Mouse (Mus musculus) layer of hippocampus, postnatal 10 days (tissue): Measurements from ENCODE around the gene Mpig6b. TPM values are rescaled to one million over a fixed set of nuclear protein-coding genes. Genes with fewer than 3 reads are reported as not detected.
A peak's percentile ranks its signal among the peaks of the same experiment; 100 is the strongest.

Source experiments
- DNase-seq, 2 experiments: peaks; one replicate each; pipeline ENCODE4 v3.0.0; 2021; ENCODE audit warnings: low spot score in 2 of 2
- long read RNA-seq: library from polyadenylated mRNA; stranded (forward); transcript quantifications from one replicate; pipeline ENCODE4 v2.0.0, GENCODE M21; 2023
- total RNA-seq, 2 experiments: library from RNA; stranded (reverse); gene quantifications; 2 replicates each; pipeline ENCODE4 v1.2.3; 2021

The Mpig6b gene
- total RNA-seq, result not detected
- long read RNA-seq, partial matches to known transcripts, result 0 of 1 reads
- long read RNA-seq, other reads (novel, unspliced or antisense), result 1 of 1 reads

DNA sequence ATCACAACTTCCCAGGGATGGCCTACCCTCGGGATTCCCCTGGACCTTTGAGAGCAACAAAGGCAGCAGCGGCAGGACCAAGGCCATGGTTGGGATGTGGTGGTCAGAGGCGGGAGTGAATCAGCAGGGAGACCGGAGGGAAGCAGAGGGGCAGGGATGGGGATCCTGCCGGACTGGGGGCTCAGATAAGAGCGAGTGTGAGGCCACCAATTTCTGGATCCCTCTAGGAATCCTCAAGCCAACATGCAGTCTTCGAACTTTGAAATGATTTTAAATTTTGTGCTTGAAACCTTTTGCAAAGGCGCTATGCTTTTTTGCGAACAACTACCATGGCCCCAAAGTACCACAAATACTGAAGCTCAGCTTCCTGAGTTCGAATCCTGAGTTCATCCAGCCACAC, at the start of gene Mpig6b:
Gene Mpig6b, minus strand, starts transcription at position 101 of the 400 bp plus-strand sequence.
- no peak for DNase-seq

DNA sequence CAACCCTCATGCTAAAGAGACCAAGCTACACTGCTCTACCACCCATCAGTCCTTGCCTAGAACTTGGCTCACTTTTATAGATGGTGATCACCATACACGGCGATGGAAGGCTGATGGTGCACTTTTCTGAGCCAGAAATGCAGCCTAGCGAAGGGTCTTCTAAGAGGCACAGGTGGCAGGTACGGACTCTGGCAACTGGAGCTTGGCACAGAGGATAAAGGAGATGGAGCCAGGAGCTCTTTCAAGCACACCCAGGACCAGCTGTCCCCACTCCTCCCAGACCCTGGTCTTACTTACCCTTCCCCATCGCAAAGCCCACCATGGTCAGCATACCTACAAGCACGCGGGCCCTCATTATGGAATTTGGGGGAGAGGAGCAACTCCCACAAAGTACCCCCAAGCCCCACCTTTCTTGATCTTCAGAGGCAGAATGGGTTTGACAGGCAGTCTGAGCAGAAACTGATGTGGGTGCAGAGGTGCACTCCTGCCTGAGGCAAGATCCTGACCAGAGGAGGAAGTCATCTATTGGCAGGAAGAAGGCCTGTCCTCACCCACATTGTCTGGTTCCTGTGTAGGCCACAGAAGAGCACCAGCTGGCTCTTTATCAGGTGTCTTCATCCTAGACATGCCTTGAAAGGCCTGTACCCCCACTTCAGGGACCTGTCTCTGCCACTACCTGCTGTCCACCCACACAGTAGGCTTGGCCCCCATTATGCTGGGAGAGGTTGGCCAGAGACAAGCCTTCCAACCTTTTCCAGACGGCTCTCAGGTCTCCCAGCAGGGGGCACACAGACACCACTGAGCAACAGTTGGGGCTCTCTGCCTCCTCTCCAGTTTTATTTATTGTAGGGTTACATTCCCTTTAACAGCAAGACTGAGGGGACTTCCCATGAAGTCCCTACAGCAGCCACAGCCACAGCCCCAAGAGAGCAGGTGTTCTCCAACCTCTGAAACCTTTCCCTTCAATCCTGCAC, 49.3 kb upstream of the Mpig6b start, which contains the start of gene Ly6g5b:
Gene Ly6g5b, minus strand, starts transcription at position 383 of the 974 bp plus-strand sequence.
- DNase-seq, result peak in 1 of 2 experiments; percentile 43

DNA sequence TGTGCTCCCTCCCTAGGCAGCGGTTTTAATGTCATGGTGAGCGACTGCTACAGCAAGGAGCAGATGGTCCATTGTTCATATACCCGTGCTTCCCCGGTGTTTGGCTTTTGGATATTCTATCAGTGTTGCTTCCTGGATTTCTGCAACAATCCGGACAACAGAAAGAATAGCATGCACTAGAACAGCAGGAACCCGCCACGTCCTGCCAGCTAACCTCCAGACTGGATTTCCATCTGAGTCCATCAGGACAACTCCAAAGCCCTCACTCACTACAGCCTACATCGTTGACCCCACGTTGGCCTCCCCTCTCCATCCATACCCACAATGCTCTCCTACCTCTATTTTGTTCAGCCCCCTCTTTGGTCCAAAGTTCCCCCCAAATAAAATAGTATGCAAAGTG, 45.8 kb upstream of the Mpig6b start:
- DNase-seq, result no peak

DNA sequence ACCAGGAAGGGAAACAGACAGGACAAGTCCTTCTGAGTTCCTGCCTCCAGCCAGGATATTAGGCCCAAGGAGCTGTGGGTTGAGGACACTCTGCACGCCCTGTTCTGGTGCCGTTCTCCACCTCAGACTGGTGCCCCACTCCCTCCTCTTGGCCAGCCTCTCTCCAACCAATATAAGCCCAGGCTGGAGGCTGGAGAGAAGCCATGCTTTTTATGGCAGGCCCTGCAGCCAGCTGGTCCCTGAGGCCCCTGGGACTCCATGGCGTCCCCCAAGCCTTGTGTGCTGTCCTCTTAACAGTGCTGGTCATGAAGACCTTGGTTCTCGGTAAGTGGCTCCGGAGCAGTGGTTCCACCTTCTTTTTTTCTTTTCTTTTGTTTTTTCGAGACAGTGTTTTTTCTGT, 42.1 kb upstream of the Mpig6b start, which contains the start of gene Ly6g5c:
Gene Ly6g5c, plus strand, starts transcription at position 183 of the 400 bp plus-strand sequence.
- DNase-seq, result no peak

DNA sequence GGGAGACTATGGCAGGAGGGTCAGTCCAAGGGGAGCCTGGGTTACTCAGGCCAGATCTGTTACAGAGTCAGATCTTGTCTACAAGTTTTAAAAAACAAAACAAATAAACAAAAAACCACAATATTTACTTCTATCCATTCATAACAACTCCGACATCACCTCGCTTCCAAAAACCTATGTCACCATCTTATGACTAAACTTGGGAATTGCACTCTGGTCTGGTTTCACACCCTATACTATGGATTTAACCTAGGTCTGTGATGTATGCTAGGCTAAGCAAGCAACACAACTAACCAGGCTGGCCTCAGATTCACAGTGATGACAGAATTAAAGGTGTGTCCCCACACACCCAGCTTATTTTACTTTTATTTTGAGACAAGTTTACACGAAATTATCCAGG, 40.5 kb upstream of the Mpig6b start:
- no peak for DNase-seq

DNA sequence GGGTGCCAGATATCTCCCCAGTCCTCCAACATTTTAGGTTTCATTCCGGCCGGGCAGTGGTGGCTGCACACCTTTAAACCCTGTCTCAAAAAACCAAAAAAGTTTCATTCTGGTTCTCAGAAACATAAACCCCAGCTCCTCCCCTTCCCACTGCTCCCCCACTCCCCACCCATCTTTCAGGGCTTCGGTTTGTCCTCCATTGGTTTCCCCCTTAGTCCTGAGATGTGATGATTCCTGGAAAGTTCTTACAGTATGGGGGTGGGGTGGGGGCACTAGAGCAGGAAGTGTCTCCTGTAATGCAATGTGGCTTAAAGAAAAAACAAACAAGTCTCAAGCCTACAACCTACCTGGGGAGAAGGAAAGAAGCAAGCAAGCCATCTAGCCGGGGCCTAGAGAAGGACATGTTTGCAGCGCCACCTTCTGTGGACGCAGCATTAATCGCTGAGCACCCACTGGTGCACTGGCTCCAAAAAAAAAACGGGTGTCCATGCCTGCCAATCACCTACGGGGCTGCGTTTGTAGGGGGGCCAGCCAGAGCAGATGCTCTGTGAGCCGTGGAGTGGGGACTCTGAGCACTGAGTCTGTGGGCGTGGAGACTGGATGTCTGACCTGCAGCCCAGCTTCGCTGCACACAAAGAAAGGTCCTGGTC, 39.9 kb upstream of the Mpig6b start:
- DNase-seq, result peak; percentile 39 to 58

DNA sequence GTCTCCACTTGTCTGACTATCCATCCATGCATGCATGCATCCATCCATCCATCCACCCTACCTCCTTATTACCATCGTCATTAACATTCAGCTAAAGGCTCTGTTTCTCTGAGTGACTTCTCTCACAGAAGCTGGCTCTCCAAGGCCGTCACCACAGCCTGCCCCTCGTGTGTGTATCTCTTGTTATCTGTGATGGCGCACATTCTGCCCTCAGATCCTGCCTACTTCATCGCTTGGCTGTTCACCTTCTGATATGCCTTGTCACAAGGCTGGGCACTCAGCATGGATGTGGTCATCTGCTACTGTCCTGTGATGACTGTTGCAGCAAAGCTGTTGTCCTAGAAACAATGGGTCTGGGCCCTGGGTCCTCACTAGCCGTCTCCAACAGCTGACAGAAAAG, 38.8 kb upstream of the Mpig6b start:
- no peak for DNase-seq

DNA sequence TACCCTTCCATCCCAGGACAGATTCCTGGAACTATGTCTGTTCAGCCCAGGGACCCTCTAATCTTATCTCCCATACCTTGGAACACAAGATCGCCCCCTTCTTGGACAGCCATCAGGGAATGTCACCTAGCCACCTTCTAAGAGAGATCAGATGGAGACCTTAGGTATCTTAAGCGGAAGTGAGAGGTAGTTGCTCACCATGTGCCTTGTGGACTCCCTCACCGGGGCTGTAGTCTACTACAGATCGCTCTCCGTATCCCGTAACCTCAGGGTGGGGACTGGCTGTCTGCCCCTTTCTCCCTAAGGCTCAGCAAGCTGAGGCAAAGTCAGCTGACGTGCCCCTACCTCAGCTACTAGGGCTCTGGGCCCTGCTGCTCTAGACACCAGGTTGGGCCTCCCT, 38.1 kb upstream of the Mpig6b start:
- DNase-seq, result no peak

DNA sequence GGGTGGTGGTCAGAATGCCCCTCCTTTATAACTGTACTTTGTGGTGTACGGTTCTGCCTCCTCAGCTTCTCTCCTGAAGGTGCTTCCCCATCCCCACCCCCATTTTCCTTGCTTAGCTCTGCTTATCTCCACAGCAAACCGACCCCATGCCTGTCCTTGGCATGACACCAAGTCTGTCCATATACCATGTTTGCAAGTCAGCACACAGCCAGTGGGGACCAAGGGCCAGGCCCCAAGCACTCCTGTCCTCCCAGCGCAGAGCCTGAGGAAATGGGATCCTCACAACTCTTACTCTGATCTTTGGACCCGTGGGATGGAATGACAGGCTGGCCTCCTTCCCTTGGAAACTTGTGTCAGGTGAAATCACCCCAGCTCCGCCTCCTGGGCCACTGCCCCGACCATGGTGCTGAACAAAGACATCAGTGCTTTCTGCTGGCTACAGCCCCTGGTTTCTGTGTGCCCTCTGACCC, 37.3 kb upstream of the Mpig6b start:
- no peak for DNase-seq

DNA sequence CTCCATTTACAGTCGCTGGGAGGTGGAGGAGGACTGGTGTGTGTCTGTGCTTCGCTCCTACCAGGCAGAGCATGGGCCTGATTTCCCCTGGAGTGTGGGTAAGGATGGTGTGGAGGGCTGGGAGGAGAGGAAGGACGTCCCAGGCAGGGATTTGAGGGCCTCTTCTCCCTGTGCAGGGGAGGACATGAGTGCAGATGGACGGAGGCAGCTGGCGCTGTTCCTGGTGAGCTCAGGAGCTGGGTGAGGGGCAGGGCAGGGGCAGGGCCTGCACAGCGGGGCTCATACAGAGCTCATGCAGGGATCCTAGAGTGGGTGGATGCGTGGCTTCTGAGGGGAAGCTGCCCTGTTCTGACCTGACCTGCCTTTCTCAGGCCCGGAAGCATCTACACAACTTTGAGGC, 36.3 kb upstream of the Mpig6b start:
- DNase-seq, result no peak

DNA sequence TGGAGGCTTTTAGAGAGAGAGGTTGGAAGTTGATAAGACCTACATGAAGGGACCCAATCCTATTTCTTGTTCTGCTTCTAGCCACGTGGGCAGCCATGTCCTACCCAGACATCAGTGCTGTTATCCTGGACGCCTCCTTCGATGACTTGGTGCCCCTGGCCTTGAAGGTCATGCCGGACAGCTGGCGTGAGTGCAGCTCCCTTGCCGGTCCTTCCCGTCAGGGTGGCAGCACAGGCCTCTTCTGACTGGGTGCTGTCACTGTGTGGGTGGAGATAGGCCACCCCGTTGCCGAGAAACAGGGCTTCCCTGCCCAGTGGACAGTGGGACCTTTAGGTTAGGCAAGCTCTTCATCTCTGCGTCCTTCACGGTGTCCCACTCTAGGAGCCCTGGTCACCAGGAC, 35.2 kb upstream of the Mpig6b start:
- DNase-seq, result no peak

DNA sequence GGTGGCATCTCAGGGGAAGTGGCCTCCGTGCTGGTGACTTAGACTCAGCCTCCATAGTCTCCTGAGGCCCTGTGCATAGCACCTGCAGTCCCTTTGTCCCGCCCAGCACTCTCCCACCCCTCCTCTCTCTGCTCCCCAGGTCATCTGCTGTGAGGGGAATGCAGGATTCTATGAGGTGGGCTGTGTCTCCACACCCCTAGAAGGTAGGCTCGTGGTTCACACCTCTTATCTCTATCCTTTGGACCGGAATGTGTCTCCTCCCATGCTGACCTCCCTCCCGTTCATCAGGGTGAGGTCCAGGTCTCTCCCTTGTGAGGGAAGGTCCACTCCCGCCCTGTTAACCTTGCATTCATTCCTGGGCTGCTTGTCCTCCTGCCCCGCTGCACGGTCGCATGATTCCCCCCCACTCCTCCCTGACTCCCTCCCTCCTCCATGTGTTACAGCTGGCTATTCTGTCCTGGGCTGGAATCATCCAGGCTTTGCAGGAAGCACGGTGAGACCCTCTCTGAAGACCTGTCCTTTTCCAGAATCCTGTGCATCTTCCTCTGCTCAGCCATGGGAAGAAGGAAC, 34.3 kb upstream of the Mpig6b start:
- DNase-seq, result no peak

DNA sequence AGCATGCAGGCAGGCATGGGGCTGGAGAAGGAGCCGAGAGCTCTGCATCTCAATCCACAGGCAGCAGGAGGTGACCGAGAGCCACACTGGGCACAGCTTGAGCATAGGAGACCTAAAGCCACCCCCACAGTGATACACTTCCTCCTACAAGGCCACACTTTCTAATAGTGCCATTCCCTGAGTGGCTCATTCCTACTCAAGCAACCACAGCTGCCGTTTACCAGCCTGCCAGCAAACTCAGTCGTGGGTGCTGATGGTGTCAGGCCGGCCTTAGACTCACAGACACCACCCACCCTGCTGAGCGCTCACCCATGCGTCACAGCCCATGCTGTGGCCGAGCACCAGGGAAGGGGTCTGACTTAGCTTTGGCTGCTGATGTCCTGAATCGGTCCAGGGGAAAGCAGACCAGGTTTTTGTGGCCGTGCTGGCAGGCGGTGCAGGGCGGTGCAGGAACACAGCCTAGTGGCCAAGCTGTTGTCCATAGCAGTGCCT, 31.2 kb upstream of the Mpig6b start:
- DNase-seq, result peak in 1 of 2 experiments; percentile 51

DNA sequence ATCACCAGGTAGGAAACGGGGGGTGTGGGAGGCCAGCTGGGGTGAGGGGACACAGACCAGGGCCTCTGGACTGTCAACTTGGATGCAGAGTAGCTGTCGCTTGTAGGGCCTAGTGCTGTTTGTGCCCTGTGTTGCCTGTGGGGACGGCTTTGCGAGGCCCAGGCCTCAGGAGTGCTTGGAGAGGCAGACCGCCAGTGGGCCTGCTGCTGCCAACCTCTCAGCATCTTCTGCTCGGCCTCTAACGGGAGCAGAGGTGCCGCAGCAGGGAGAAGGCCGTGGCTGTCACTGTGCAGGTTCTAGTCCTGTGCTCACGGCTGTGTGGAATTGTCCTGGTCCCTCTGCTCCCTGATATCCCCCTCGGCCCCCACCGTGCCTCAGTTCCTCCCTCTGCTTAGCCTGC, 30.6 kb upstream of the Mpig6b start:
- no peak for DNase-seq

DNA sequence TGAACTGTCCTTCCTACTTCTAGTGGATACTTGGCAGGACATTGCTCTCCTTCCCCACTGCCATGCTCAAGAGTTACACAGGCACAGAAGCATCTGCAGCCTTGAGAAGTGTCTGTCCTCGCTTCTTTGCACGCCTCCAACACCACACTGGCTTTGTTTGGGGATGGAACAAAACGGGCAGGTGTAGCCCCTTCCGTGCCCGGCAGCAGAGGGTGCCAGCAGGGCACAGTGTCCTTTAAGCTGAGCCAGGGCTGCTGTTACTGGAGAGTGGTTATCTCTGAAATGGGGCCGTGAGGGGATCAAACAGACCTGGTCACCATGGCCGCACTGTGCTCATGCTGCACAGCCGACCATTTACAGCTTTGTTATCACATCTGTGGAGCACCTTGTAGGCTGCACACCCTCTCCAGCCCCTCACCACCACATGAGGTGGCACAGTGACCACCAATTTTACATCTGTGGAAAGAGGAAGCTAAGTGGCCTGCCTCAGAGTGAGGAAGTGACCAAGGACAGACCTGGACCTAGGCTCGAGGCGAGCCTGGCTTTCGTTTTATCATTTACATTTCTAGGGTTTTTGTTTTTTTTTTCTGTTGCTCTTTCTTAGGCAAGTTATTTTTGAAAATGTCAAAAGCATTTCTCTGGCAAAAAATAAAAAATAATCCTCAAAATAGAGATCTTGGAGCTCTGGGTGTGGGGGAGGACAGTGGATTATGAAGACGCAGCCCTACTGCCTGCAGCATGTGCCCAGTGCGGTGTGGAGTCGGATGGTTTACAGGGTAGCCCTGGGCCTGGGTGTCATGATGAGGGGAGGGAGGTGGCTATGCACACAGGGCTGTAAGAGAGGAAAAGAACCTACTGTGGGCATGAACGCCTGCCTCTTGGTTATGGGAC, 28.7 kb upstream of the Mpig6b start:
- DNase-seq, result no peak

DNA sequence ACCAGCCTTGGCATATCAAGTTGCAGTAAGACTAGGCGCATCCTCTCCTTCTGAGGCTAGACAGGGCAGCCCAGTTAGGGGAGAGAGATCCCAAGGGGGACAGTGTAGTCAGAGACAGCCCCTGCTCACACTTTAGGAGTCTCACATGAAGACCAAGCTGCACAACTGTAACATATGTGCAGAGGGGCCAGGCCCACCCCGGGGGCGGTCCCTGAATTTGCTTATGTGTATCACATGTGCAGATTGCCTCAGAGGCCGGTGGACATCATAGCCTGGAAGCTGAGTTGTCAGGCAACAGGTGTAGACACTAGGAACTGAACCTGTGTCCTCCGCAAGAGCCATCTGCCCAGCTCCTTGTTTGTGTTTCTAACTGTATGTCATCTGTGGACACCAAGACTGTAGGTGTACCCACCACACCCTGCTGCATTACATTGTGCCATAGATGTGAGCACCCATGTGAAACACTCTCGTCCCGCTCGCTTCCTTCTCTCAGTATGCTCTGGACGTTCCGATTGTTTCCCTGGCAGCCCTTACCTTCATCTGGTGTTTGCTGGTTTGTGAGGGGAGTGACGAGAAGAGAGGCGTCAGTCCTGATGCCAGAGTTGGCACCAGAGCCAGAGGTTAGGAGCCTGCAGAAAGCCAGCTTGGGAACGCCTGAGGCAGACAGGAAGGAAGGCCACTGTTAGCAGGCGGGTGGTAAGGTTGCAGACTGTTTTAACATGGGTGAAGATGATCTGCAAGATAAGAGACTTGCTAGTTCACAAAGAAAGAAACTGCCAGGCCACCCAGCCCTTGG, 26.6 kb upstream of the Mpig6b start:
- no peak for DNase-seq

DNA sequence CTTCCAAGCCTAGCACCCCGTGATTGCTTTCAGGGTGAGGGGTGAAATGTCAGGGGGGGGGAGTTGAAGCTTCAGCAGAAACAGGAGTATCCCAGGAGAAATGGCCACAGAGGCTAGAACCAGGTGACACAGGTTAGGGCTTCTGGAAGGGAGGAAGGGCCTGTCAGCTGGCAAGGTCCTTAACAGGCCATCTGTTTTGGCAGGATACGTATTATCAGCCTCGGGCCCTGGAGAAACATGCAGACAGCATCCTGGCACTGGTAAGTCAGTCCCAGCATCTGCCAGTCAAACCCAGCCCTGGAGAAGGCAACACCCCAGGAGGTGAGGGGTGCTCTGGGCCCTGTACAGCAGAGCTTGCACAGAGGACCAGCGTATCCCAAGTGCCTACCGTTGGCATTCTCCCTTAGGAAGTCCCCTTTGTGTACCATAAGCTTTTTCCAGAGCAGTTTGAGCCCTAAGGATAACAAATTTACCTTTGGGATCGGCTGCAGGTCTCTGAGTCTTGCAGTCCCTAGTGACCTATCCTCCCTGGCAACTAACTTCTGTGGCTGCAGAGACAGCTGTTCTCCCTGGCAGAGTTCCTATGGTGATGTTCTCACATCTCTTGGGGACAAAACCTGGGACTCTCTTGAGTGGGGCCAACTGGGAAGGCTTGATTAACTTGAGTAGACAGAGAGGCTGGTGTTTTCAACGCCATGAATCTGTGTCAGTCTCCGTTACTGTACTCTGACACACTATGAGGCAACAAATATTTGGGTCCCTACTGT, 24.4 kb upstream of the Mpig6b start:
- no peak for DNase-seq

DNA sequence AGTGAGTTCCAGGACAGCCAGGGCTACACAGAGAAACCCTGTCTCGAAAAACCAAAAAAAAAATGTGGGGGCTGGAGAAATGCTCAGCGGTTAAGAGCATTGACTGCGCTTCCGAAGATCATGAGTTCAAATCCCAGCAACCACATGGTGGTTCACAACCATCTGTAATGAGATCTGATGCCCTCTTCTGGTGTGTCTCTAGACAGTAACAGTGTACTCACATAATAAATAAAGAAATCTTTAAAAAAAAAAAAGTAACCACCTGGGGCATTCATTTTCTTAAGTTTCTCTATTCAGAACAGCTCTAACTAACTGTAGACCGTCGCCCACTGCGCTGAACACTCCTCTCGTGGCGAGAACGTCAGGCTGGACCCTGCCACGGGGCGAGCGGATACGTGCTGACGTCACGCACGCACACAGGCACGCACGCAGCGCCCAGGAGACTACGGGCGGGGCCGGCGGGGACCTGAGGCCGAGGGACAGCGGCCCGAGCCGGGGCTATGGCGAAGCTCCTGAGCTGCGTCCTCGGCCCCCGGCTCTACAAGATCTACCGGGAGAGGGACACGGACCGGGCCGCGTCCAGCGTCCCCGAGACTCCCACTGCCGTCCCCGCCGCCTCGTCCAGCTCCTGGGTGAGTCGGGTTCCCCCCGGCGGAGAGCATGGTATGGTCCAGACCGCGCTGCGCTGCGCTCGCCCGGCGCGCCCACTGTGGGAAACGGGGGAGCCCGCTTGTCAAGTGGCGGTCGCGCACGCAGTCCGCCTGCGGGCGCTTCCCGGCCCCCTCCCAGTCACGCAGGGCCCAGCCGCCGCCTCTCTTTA, 23.1 kb upstream of the Mpig6b start, which contains the start of gene Abhd16a:
Gene Abhd16a, plus strand, starts transcription at position 439 of the 820 bp plus-strand sequence.
- peak; percentile 94 to 95 for DNase-seq
